Mouse (Mus musculus) ES-CJ7 (cell line): ENCODE measurements around the gene Pamr1.

ENCODE experiments used
- DNase-seq: peaks from one replicate; pipeline ENCODE4 v3.0.0; 2011; ENCODE audit warnings: low read depth, low spot score

Gene Pamr1

GRCm38 (mm10) chr2:102598911-102599721, 49.3 kb downstream of the Pamr1 start:
- no peak for DNase-seq

- DNase-seq = no peak
Observed at GRCm38 (mm10) chr2:102600516-102600915, 50.7 kb downstream of the Pamr1 start.

GRCm38 (mm10) chr2:102610485-102610884, 60.7 kb downstream of the Pamr1 start:
- no peak for DNase-seq

- no peak for DNase-seq
Observed at GRCm38 (mm10) chr2:102616637-102617036, 66.8 kb downstream of the Pamr1 start.

- no peak for DNase-seq
Observed at GRCm38 (mm10) chr2:102620744-102621429, 71.1 kb downstream of the Pamr1 start.

GRCm38 (mm10) chr2:102622176-102622575, 72.4 kb downstream of the Pamr1 start:
- no peak for DNase-seq

GRCm38 (mm10) chr2:102622943-102623342, 73.1 kb downstream of the Pamr1 start:
- no peak for DNase-seq

GRCm38 (mm10) chr2:102624538-102624937, 74.7 kb downstream of the Pamr1 start:
- no peak for DNase-seq

- no peak for DNase-seq
Observed at GRCm38 (mm10) chr2:102632361-102632760, 82.5 kb downstream of the Pamr1 start.

- DNase-seq = no peak
Observed at GRCm38 (mm10) chr2:102634010-102634409, 84.2 kb downstream of the Pamr1 start.

- DNase-seq = no peak
Observed at GRCm38 (mm10) chr2:102635523-102636060, 85.8 kb downstream of the Pamr1 start.

GRCm38 (mm10) chr2:102636116-102636600, 86.3 kb downstream of the Pamr1 start:
- no peak for DNase-seq

GRCm38 (mm10) chr2:102638140-102638539, 88.3 kb downstream of the Pamr1 start:
- no peak for DNase-seq

- DNase-seq = no peak
Observed at GRCm38 (mm10) chr2:102638690-102639089, 88.9 kb downstream of the Pamr1 start.

- no peak for DNase-seq
Observed at GRCm38 (mm10) chr2:102648845-102649500, 99.2 kb downstream of the Pamr1 start.

GRCm38 (mm10) chr2:102650322-102650721, 100.5 kb downstream of the Pamr1 start:
- no peak for DNase-seq

- DNase-seq = no peak
Observed at GRCm38 (mm10) chr2:102655966-102656725, 106.3 kb downstream of the Pamr1 start.

- DNase-seq = peak; percentile 9
Observed at GRCm38 (mm10) chr2:102657726-102658125, 107.9 kb downstream of the Pamr1 start.

GRCm38 (mm10) chr2:102658163-102658660, 108.4 kb downstream of the Pamr1 start, which contains the start of gene Slc1a2:
TSS of gene Slc1a2 (plus strand) at chr2:102658659.
- no peak for DNase-seq

- peak; percentile 27 for DNase-seq
Observed at GRCm38 (mm10) chr2:102658661-102659520, 109.1 kb downstream of the Pamr1 start.
